ENCODE assay signal across 14 mouse cellular contexts in genomic region chr2:110351843-110352251, GRCm38 (mm10). TPM values are rescaled to one million over a fixed set of nuclear protein-coding genes. Genes with fewer than 3 reads are reported as not detected.
DNase-seq lines count a peak whose midpoint lies in the region; ATAC-seq lines count a peak whose summit lies in the region.
"Had no signal": no experiment of that assay in that cellular context is flagged by ENCODE, and none has a peak within 500 bp of the region (broad histone marks: within the 10 kb centered on the region; RNA-seq: fewer than 3 reads in every experiment).

No protein-coding gene starts in this region.

- H3K4me1 ChIP-seq in heart, embryonic 10.5 days: no peaks in the 10 kb centered on the region
- no peaks in the 10 kb centered on the region for H3K4me1 ChIP-seq in neural tube, embryonic 11.5 days (ENCODE audit: control insufficient read depth, insufficient read depth, low read length)
- H3K4me1 ChIP-seq in neural tube, embryonic 15.5 days: no peaks in the 10 kb centered on the region
- H3K4me1 ChIP-seq in hindbrain, embryonic 15.5 days (replicated peaks): 0 out of 2 replicates have a peak, but pooled peaks cover 3% of the 10 kb centered on the region
- H3K4me1 ChIP-seq: stomach, embryonic 15.5 days had no signal

- peak; percentile 72 for DNase-seq in heart, embryonic 10.5 days (ENCODE audit: low spot score)
- DNase-seq in heart, postnatal 25 days (ENCODE audit: low spot score): no peak
- DNase-seq in neural tube, embryonic 11.5 days (ENCODE audit: low spot score): no peak
- no peak for DNase-seq in retina, embryonic 14.5 days (ENCODE audit: low spot score)
- DNase-seq in adrenal gland, adult 8-10 months: no peak
- DNase-seq: cerebellum, postnatal 36 days; heart, adult 2 months; heart, postnatal 36 days; lung, adult 2 months; right cerebral cortex, postnatal 4 days had no signal

- H3K9ac ChIP-seq in neural tube, embryonic 11.5 days (ENCODE audit: low read length): no peak overlapping the region
- no peak overlapping the region for H3K9ac ChIP-seq in neural tube, embryonic 15.5 days (replicated peaks)
- no peak overlapping the region for H3K9ac ChIP-seq in hindbrain, embryonic 15.5 days
- H3K9ac ChIP-seq: stomach, embryonic 15.5 days had no signal

- no peaks in the 10 kb centered on the region for H3K9me3 ChIP-seq in heart, embryonic 10.5 days
- H3K9me3 ChIP-seq in neural tube, embryonic 11.5 days (ENCODE audit: control insufficient read depth, low read length): no peaks in the 10 kb centered on the region
- H3K9me3 ChIP-seq in neural tube, embryonic 15.5 days (replicated peaks): no peaks in the 10 kb centered on the region
- H3K9me3 ChIP-seq in hindbrain, embryonic 15.5 days: no peaks in the 10 kb centered on the region
- H3K9me3 ChIP-seq: stomach, embryonic 15.5 days had no signal

- H3K36me3 ChIP-seq in heart, embryonic 10.5 days: no peaks in the 10 kb centered on the region
- H3K36me3 ChIP-seq in neural tube, embryonic 11.5 days (ENCODE audit: control insufficient read depth, insufficient read depth, low read length): no peaks in the 10 kb centered on the region
- no peaks in the 10 kb centered on the region for H3K36me3 ChIP-seq in neural tube, embryonic 15.5 days
- no peaks in the 10 kb centered on the region for H3K36me3 ChIP-seq in hindbrain, embryonic 15.5 days
- H3K36me3 ChIP-seq: stomach, embryonic 15.5 days had no signal

- H3K27ac ChIP-seq in heart, embryonic 10.5 days: no peak overlapping the region
- no peak overlapping the region for H3K27ac ChIP-seq in neural tube, embryonic 11.5 days (ENCODE audit: low read depth, low read length)
- no peak overlapping the region for H3K27ac ChIP-seq in neural tube, embryonic 15.5 days (replicated peaks)
- H3K27ac ChIP-seq in hindbrain, embryonic 15.5 days (replicated peaks): no peak overlapping the region
- H3K27ac ChIP-seq: heart, adult 2 months; stomach, embryonic 15.5 days had no signal

- no peak overlapping the region for H3K4me3 ChIP-seq in heart, embryonic 10.5 days
- no peak overlapping the region for H3K4me3 ChIP-seq in neural tube, embryonic 11.5 days (ENCODE audit: low read depth, low read length)
- H3K4me3 ChIP-seq in neural tube, embryonic 15.5 days (replicated peaks): no peak overlapping the region
- H3K4me3 ChIP-seq in hindbrain, embryonic 15.5 days: no peak overlapping the region
- H3K4me3 ChIP-seq: heart, adult 2 months; stomach, embryonic 15.5 days had no signal

- WGBS in heart, embryonic 10.5 days: 66% methylated on average over 5 of the region's 5 CpGs
- WGBS in neural tube, embryonic 11.5 days: 37% methylated on average over 5 of the region's 5 CpGs
- 39% methylated on average over 5 of the region's 5 CpGs for WGBS in neural tube, embryonic 15.5 days
- 25% methylated on average over 5 of the region's 5 CpGs for WGBS in hindbrain, embryonic 15.5 days

- ATAC-seq in neural tube, embryonic 11.5 days (ENCODE audit: insufficient read depth, low FRiP score, low TSS enrichment): peak; percentile 51; the same call in 1 of the 2 replicates
- ATAC-seq in neural tube, embryonic 15.5 days (ENCODE audit: low FRiP score): no peak
- ATAC-seq in hindbrain, embryonic 15.5 days (ENCODE audit: low FRiP score, low read depth): 0 out of 2 replicates have a peak, but pooled peaks have one; percentile 34

- intact Hi-C loops in heart, postnatal 25 days (cut with DNase I): no loop called here

- no peak overlapping the region for H3K4me2 ChIP-seq in neural tube, embryonic 11.5 days (ENCODE audit: low read depth)
- no peak overlapping the region for H3K4me2 ChIP-seq in neural tube, embryonic 15.5 days
- no peak overlapping the region for H3K4me2 ChIP-seq in hindbrain, embryonic 15.5 days
- H3K4me2 ChIP-seq: stomach, embryonic 15.5 days had no signal

- H3K27me3 ChIP-seq in heart, embryonic 10.5 days (ENCODE audit: insufficient read depth, poor library complexity, severe bottlenecking): no peaks in the 10 kb centered on the region
- H3K27me3 ChIP-seq in neural tube, embryonic 11.5 days (ENCODE audit: control insufficient read depth, insufficient read depth, low read length): no peaks in the 10 kb centered on the region
- no peaks in the 10 kb centered on the region for H3K27me3 ChIP-seq in neural tube, embryonic 15.5 days (replicated peaks)
- H3K27me3 ChIP-seq in hindbrain, embryonic 15.5 days: no peaks in the 10 kb centered on the region
- H3K27me3 ChIP-seq: stomach, embryonic 15.5 days had no signal

RNA-seq across cellular contexts. Expression of gene Fibin, which starts 11.1 kb away (rescaled TPM):
- polyA plus RNA-seq in heart, embryonic 10.5 days (2016; fragmentation: Nextera tagmentation; extraction: Ambion mirVana): 1.1 and 3.5 TPM in 2 replicates
- 1 to 10 TPM; 5.4 to 9.9 TPM for total RNA-seq in heart, postnatal 25 days (2021)
- 40.8 and 49.6 TPM in 2 replicates for polyA plus RNA-seq in neural tube, embryonic 11.5 days (2014; fragmentation: Nextera tagmentation; extraction: Ambion mirVana)
- polyA plus RNA-seq in neural tube, embryonic 15.5 days (2015; fragmentation: Nextera tagmentation; extraction: Ambion mirVana): 15.5 and 16.7 TPM in 2 replicates
- polyA plus RNA-seq in hindbrain, embryonic 15.5 days (2015; fragmentation: Nextera tagmentation; extraction: Ambion mirVana): 6.9 and 8.8 TPM in 2 replicates
- 1 to 10 TPM; 5.9 to 8.9 (median 8.6) TPM for total RNA-seq in adrenal gland, adult 8-10 months (2022)
- total RNA-seq: megakaryocyte-erythroid progenitor cell, adult 5-6 weeks had no signal

RNA-seq across cellular contexts. Expression of gene Bbox1, which starts 37.5 kb away (rescaled TPM):
- polyA plus RNA-seq in heart, embryonic 10.5 days (2016; fragmentation: Nextera tagmentation; extraction: Ambion mirVana): 0.31 TPM in 1 of 2 replicates, not detected in the other
- under 1 TPM in 1 of 2 experiments, not detected in 1; 0.23 TPM for total RNA-seq in heart, postnatal 25 days (2021)
- 0.19 TPM in 1 of 2 replicates, not detected in the other for polyA plus RNA-seq in neural tube, embryonic 11.5 days (2014; fragmentation: Nextera tagmentation; extraction: Ambion mirVana)
- 0.47 and 0.79 TPM in 2 replicates for polyA plus RNA-seq in neural tube, embryonic 15.5 days (2015; fragmentation: Nextera tagmentation; extraction: Ambion mirVana)
- polyA plus RNA-seq in hindbrain, embryonic 15.5 days (2015; fragmentation: Nextera tagmentation; extraction: Ambion mirVana): 0.10 and 0.29 TPM in 2 replicates
- total RNA-seq in adrenal gland, adult 8-10 months (2022): not detected
- total RNA-seq: heart, postnatal 36 days; megakaryocyte-erythroid progenitor cell, adult 5-6 weeks had no signal
